Mouse (Mus musculus) testis, adult 2 months (tissue): ENCODE measurements at regions not wholly inside any gene's neighbourhood (a gene's known extent, or its start where the extent isn't known, plus 50 kb on each side); places are given as distances from the start of the nearest gene placed in this dataset.
"Not testable (repeated sequence)": the region's sequence is repeated elsewhere in the genome, so short reads cannot be mapped to it uniquely, and the experiment has no call there.

Experiments used
- H3K27ac ChIP-seq: fragments of 200-500 bp; 2 replicates; pipeline ENCODE4 v1.5.1; 2012; ENCODE audit warnings: low read depth, low read length; ENCODE audit not compliant: control insufficient read depth, insufficient read depth
- H3K27me3 ChIP-seq: fragments of 200-500 bp; 2 replicates; pipeline ENCODE4 v1.6.1; 2012; ENCODE audit warnings: mild to moderate bottlenecking, low read length, moderate library complexity; ENCODE audit not compliant: control insufficient read depth, insufficient read depth
- H3K36me3 ChIP-seq: fragments of 200-500 bp; 2 replicates; pipeline ENCODE4 v1.6.1; 2012; ENCODE audit warnings: mild to moderate bottlenecking, low read length; ENCODE audit not compliant: control insufficient read depth, insufficient read depth
- H3K4me1 ChIP-seq: fragments of 200-500 bp; 2 replicates; pipeline ENCODE4 v1.6.1; 2012; ENCODE audit warnings: low read length; ENCODE audit not compliant: control insufficient read depth, insufficient read depth
- H3K4me3 ChIP-seq: fragments of 200-500 bp; 2 replicates; pipeline ENCODE4 v1.5.1; 2012; ENCODE audit warnings: low read depth, mild to moderate bottlenecking, low read length, moderate library complexity, mixed read lengths; ENCODE audit not compliant: control insufficient read depth
- CTCF ChIP-seq: fragments of 200-500 bp; IDR thresholded peaks from 2 replicates; pipeline ENCODE4 v1.5.1; 2012; ENCODE audit warnings: low read depth, mild to moderate bottlenecking, inconsistent platforms, low read length, moderate library complexity; ENCODE audit not compliant: control insufficient read depth, insufficient read depth, insufficient replicate concordance
- POLR2A ChIP-seq: fragments of 200-500 bp; IDR thresholded peaks from 2 replicates; pipeline ENCODE4 v1.6.1; 2012; ENCODE audit warnings: low read depth, mild to moderate bottlenecking, inconsistent platforms, low read length, moderate library complexity; ENCODE audit not compliant: control insufficient read depth

DNA sequence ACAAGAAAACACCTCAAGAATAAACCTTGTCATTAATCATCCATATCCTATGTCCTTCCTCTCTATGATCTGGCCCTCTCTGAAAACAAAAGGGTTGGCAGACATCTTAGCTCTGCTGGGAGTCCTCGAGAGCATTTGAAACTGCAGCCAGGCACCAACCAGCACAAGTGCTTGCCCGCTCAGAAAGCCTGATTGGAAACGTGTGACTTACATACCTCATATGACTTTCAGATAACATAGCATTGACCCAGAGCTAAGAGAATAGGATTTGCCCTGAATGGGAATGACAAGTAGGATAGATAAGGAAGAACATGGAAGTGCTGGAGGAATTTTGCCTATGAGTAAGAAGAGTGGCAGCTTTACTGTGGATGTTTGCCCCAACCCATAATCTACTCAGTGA lies 447.1 kb upstream of the Dab2 start:
- Histone ChIP-seq H3K36me3 (no peaks in the 10 kb centered on the region), H3K4me1 (no peaks in the 10 kb centered on the region), H3K27me3 (no peaks in the 10 kb centered on the region), H3K27ac (no peak overlapping the region), H3K4me3 (no peak overlapping the region)
- no peak for TF ChIP-seq POLR2A

DNA sequence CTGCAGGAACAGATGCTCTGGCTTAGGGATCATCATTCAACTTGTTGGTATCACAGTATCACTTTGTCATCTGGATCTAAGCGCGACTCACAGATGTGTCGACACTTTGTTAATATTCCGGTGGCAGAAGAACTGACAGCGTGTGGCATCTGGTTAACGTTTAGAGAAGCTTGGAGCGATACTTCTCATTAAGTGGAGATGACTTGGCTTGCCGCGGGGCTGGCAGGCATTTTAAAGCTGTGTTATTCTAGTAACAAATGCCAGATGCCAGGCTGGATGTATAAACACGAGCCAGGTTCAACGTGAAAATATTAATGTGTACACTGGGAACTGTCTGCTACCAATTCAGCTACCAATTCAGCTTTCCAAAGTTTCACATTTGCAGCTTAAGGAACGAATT lies 430.3 kb upstream of the Dab2 start:
- Histone ChIP-seq H3K36me3 (no peaks in the 10 kb centered on the region), H3K27ac (no peak overlapping the region), H3K4me3 (no peak overlapping the region), H3K27me3 (no peaks in the 10 kb centered on the region), H3K4me1 (no peaks in the 10 kb centered on the region)
- no peak for TF ChIP-seq POLR2A
- no peak for TF ChIP-seq CTCF

DNA sequence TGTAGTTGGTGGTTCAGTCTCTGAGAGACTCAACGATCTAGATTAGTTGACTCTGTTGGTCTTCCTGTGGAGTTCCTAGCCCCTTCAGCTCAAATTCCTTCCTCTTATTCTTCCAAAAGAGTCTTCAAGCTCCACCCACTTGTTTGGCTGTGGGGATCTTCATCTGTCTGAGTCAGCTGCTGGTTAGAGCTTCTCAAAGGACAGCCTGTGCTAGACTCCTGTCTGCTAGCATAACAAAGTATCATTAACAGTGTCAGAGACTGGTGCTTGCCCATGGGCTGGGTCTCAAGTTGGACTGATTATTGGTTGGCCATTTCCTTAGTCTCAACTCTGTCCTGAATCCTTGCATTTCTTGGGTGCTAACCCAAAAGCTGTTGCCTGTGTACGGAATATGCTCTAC lies 429.7 kb upstream of the Dab2 start:
- Histone ChIP-seq H3K4me3 (no peak overlapping the region), H3K27ac (no peak overlapping the region), H3K36me3 (no peaks in the 10 kb centered on the region), H3K27me3 (no peaks in the 10 kb centered on the region), H3K4me1 (no peaks in the 10 kb centered on the region)
- TF ChIP-seq CTCF (no peak), POLR2A (no peak)

DNA sequence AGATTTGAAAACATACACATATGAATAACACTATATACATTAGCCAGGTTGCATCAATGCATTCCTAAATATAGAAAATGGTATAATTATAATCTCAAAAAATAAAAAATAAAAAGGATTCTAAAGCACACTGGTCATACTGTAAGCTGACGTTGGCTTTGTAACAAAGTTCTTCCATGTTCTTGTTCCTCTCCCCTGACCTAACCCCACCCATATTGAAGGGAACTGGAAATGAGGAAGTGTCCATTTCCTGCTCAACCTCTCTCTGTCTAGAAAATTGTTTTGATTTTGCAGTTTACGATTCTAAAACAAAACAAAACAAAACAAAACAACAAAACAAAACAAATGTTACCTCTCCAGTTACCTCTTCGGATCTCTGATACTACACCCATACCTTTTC lies 427.5 kb upstream of the Dab2 start:
- Histone ChIP-seq H3K27ac (no peak overlapping the region), H3K36me3 (no peaks in the 10 kb centered on the region), H3K4me3 (no peak overlapping the region), H3K4me1 (no peaks in the 10 kb centered on the region), H3K27me3 (no peaks in the 10 kb centered on the region)
- TF ChIP-seq CTCF (no peak), POLR2A (no peak)

DNA sequence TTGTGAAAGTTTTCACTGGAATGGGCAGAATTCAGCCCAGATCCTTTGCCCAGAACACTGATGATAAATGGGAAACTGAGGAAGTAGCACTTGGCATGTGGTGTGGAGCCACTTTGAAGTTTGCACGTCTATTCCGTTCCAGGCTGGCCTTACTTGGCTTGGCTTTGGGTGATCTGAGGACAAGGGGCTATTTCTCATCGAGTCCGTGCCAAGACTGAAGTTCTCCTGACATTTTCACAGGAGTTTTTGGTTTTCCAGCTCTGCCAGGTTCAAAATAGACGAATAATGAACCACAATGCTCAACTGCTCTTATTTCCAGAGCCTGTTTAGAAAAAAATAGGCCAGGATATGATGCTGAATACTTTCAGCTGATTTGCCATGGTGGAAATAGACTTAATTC lies 421.8 kb upstream of the Dab2 start:
- H3K4me1 ChIP-seq, result no peaks in the 10 kb centered on the region
- no peak overlapping the region for H3K4me3 ChIP-seq
- no peaks in the 10 kb centered on the region for H3K27me3 ChIP-seq
- H3K27ac ChIP-seq, result no peak overlapping the region
- no peaks in the 10 kb centered on the region for H3K36me3 ChIP-seq
- no peak for TF ChIP-seq CTCF
- TF ChIP-seq POLR2A, result no peak

DNA sequence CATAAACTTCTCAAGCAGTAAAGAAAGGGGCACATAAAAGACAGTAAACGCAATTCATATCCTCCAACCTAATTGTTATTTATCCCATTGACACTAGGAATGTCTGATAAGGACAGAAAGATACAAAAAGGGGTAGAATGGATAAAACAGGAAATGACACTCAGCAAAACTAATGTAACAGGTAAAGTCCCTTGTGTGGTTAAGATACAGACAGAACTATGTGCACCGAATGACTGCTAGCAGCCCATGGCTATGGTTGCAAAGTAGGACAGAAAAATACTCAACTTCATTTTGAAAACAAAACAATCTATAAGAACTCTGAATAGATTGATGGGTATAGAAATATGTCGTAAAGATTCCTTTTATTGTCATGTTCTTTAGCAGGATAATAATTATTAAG lies 408.4 kb upstream of the Dab2 start:
- Histone ChIP-seq H3K27ac (no peak overlapping the region), H3K27me3 (no peaks in the 10 kb centered on the region), H3K36me3 (no peaks in the 10 kb centered on the region), H3K4me3 (no peak overlapping the region), H3K4me1 (no peaks in the 10 kb centered on the region)
- TF ChIP-seq CTCF (no peak), POLR2A (no peak)

DNA sequence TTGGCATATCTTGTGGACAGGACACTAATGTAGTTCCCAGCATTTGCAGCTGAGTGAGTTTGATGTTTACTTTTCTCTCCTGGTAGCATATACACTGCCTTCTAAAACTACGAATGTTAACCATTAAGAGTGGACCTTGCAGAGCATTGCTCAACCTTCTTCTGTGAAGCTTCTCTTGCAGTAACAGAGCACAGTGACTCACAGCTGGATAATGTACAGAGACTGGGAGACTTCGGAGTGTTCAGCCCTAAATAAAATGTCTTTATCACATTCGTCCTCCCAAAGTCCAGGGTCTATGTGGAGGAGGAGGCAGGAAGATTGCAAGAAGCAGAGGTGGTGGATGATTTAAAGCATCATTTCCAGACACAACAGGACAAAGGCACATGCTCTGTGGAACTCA lies 407.6 kb upstream of the Dab2 start:
- Histone ChIP-seq H3K36me3 (no peaks in the 10 kb centered on the region), H3K27me3 (no peaks in the 10 kb centered on the region), H3K4me1 (no peaks in the 10 kb centered on the region), H3K27ac (no peak overlapping the region), H3K4me3 (no peak overlapping the region)
- TF ChIP-seq CTCF (no peak), POLR2A (no peak)

DNA sequence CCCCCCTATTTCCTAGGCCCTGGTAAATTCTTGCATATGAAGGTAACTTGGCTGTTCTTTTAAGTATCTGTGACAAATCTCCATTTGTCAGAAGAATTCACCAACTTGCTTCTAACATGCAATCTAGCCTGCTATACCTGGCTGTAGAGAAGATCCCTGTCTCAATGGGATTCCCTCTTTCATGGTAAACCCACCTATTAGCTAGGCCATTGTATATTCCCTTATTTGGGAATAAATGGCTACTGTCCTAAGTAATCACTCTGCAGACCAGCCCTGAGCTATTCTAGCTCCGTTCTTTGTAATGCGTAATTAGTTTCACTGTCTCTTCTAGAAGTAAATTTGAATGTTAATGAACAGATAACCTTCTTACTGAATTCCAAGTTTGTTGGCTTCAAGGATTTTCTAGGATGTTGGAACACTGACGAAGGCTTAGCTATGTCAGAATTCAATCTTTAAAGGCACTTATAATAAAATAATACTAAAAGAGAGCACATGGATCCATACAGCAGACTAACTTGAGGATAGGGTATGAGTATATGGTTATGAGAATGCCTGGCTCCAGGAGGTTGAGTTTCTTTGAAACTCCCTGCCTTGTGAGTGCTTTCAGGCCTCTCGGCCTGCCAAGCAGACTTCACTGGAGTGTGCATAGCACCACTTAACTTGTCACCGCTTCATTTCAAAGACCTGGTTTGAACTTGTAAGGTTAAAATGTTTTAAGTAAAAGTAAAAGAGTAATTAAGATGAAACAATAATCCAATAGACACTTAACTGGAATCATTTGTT lies 403.7 kb upstream of the Dab2 start:
- not testable (repeated sequence) for H3K4me1 ChIP-seq, H3K27ac ChIP-seq, H3K36me3 ChIP-seq, H3K27me3 ChIP-seq, H3K4me3 ChIP-seq
